Mouse (Mus musculus): ENCODE measurements around the gene Tbc1d15. TPM values are rescaled to one million over a fixed set of nuclear protein-coding genes. Genes with fewer than 3 reads are reported as not detected.
"Not testable (repeated sequence)": the region's sequence is repeated elsewhere in the genome, so short reads cannot be mapped to it uniquely, and the experiment has no call there.

The Tbc1d15 gene
- total RNA-seq, 2 experiments from 2014 or later: 51.7 to 54.1 TPM

GRCm38 (mm10) chr10:115248041-115248440, 3.2 kb downstream of the Tbc1d15 start:
- no peak for DNase-seq (ENCODE audit: low spot score in 2 of 2)

GRCm38 (mm10) chr10:115245488-115245887, 5.8 kb downstream of the Tbc1d15 start:
- no peak for DNase-seq (ENCODE audit: low spot score in 2 of 2)

GRCm38 (mm10) chr10:115241082-115241595, 10.1 kb downstream of the Tbc1d15 start:
- no peak for DNase-seq (ENCODE audit: low spot score in 2 of 2)

GRCm38 (mm10) chr10:115237931-115238330, 13.3 kb downstream of the Tbc1d15 start:
- no peak for DNase-seq (ENCODE audit: low spot score in 2 of 2)

- DNase-seq (ENCODE audit: low spot score in 2 of 2): no peak
Observed at GRCm38 (mm10) chr10:115236733-115237132, 14.5 kb downstream of the Tbc1d15 start.

GRCm38 (mm10) chr10:115235501-115235900, 15.8 kb downstream of the Tbc1d15 start:
- DNase-seq (ENCODE audit: low spot score in 2 of 2): no peak

- DNase-seq (ENCODE audit: low spot score in 2 of 2): no peak
Observed at GRCm38 (mm10) chr10:115233798-115234197, 17.5 kb downstream of the Tbc1d15 start.

- DNase-seq (ENCODE audit: low spot score in 2 of 2): no peak
Observed at GRCm38 (mm10) chr10:115232513-115232912, 18.8 kb downstream of the Tbc1d15 start.

- DNase-seq (ENCODE audit: low spot score in 2 of 2): no peak
Observed at GRCm38 (mm10) chr10:115229023-115229422, 22.2 kb downstream of the Tbc1d15 start.

GRCm38 (mm10) chr10:115226586-115226985, 24.7 kb downstream of the Tbc1d15 start:
- DNase-seq (ENCODE audit: low spot score in 2 of 2): no peak

- no peak for DNase-seq (ENCODE audit: low spot score in 2 of 2)
Observed at GRCm38 (mm10) chr10:115223845-115224244, 27.4 kb downstream of the Tbc1d15 start.

GRCm38 (mm10) chr10:115212916-115213580, 38.2 kb downstream of the Tbc1d15 start:
- no peak for DNase-seq (ENCODE audit: low spot score in 2 of 2)

GRCm38 (mm10) chr10:115205825-115206224, 45.4 kb downstream of the Tbc1d15 start:
- no peak for DNase-seq (ENCODE audit: low spot score in 2 of 2)

GRCm38 (mm10) chr10:115205284-115205683, 46.0 kb downstream of the Tbc1d15 start:
- DNase-seq (ENCODE audit: low spot score in 2 of 2): no peak

GRCm38 (mm10) chr10:115191214-115191613, 60.1 kb downstream of the Tbc1d15 start:
- DNase-seq (ENCODE audit: low spot score in 2 of 2): no peak

- DNase-seq (ENCODE audit: low spot score in 2 of 2): no peak
Observed at GRCm38 (mm10) chr10:115187390-115187789, 63.9 kb downstream of the Tbc1d15 start.

- peak; percentile 64 to 84 for DNase-seq (ENCODE audit: low spot score in 2 of 2)
Observed at GRCm38 (mm10) chr10:115184697-115185096, 66.6 kb downstream of the Tbc1d15 start, which contains the start of gene Tph2. Gene Tph2, minus strand, starts transcription at chr10:115185022.

- DNase-seq (ENCODE audit: low spot score in 2 of 2): no peak
Observed at GRCm38 (mm10) chr10:115181034-115181433, 70.2 kb downstream of the Tbc1d15 start.

- not testable (repeated sequence) for DNase-seq (ENCODE audit: low spot score in 2 of 2)
Observed at GRCm38 (mm10) chr10:115178019-115178418, 73.2 kb downstream of the Tbc1d15 start.

GRCm38 (mm10) chr10:115175591-115175991, 75.7 kb downstream of the Tbc1d15 start:
- no peak for DNase-seq (ENCODE audit: low spot score in 2 of 2)

- no peak for DNase-seq (ENCODE audit: low spot score in 2 of 2)
Observed at GRCm38 (mm10) chr10:115173336-115173735, 77.9 kb downstream of the Tbc1d15 start.

- DNase-seq (ENCODE audit: low spot score in 2 of 2): peak in 1 of 2 experiments; percentile 18
Observed at GRCm38 (mm10) chr10:115171351-115171818, 79.9 kb downstream of the Tbc1d15 start.

Data from gastrocnemius, postnatal 4 days (tissue).